Mouse (Mus musculus) MEL (cell line): ENCODE measurements around the gene Ttc24. TPM values are rescaled to one million over a fixed set of nuclear protein-coding genes. Genes with fewer than 3 reads are reported as not detected.

Source experiments
- DNase-seq: peaks from one replicate; pipeline ENCODE4 v3.0.0; 2011; ENCODE audit warnings: low read depth, low spot score
- H3K27ac ChIP-seq: 2 replicates; pipeline ENCODE4 v1.5.1; 2012; ENCODE audit warnings: low read depth, mild to moderate bottlenecking, control low read depth, low read length, moderate library complexity; ENCODE audit not compliant: control insufficient read depth
- H3K27me3 ChIP-seq, 2 experiments: fragments of 150-350 bp in 1 of 2; sonication (generic) in 1 of 2; 2 replicates each; pipeline ENCODE4 v1.6.1; 2012; ENCODE audit warnings: low read length in 2 of 2, mild to moderate bottlenecking in 2 of 2, improper control_type of control experiment in 1 of 2, moderate library complexity in 1 of 2; ENCODE audit not compliant: insufficient read depth in 2 of 2, control insufficient read depth in 1 of 2
- H3K36me3 ChIP-seq, 2 experiments: 2 replicates each; pipeline ENCODE4 v1.6.1; 2012 to 2014; ENCODE audit warnings: low read length in 2 of 2, improper control_type of control experiment in 1 of 2, inconsistent platforms in 1 of 2, mild to moderate bottlenecking in 1 of 2; ENCODE audit not compliant: insufficient read depth in 2 of 2, control insufficient read depth in 1 of 2
- H3K4me1 ChIP-seq, 2 experiments: fragments of 150-350 bp in 1 of 2; sonication (generic) in 1 of 2; 2 replicates each; pipeline ENCODE4 v1.6.1; 2012; ENCODE audit warnings: low read length in 2 of 2, improper control_type of control experiment in 1 of 2, mild to moderate bottlenecking in 1 of 2; ENCODE audit not compliant: insufficient read depth in 2 of 2, control insufficient read depth in 1 of 2
- H3K4me3 ChIP-seq, 2 experiments: fragments of 150-350 bp in 1 of 2; sonication (generic) in 1 of 2; 2 replicates each; pipeline ENCODE4 v1.5.1; 2012; ENCODE audit warnings: low read depth in 2 of 2, low read length in 2 of 2, mild to moderate bottlenecking in 2 of 2, moderate library complexity in 2 of 2, control low read depth in 1 of 2, improper control_type of control experiment in 1 of 2; ENCODE audit not compliant: control insufficient read depth in 1 of 2, insufficient read depth in 1 of 2
- H3K79me2 ChIP-seq: 2 replicates; pipeline ENCODE4 v1.6.1; 2012; ENCODE audit warnings: mild to moderate bottlenecking, low read length, moderate library complexity; ENCODE audit not compliant: control insufficient read depth, poor library complexity, insufficient read depth
- H3K9ac ChIP-seq: 2 replicates; pipeline ENCODE4 v1.6.1; 2012; ENCODE audit warnings: low read depth, mild to moderate bottlenecking, control low read depth, low read length, moderate library complexity; ENCODE audit not compliant: control insufficient read depth, poor library complexity, severe bottlenecking
- H3K9me3 ChIP-seq: fragments of 150-350 bp; sonication (generic); replicated peaks from 2 replicates; pipeline ENCODE4 v1.6.1; 2012; ENCODE audit warnings: mild to moderate bottlenecking, low read length, improper control_type of control experiment, moderate library complexity; ENCODE audit not compliant: insufficient read depth
- BHLHE40 ChIP-seq: IDR thresholded peaks from 2 replicates; pipeline ENCODE4 v1.6.1; 2012; ENCODE audit warnings: low read depth, mild to moderate bottlenecking, inconsistent platforms, low read length, improper control_type of control experiment, borderline replicate concordance
- CHD1 ChIP-seq: IDR thresholded peaks from 2 replicates; pipeline ENCODE4 v1.6.1; 2012; ENCODE audit warnings: low read depth, mild to moderate bottlenecking, inconsistent platforms, low read length, improper control_type of control experiment
- CHD2 ChIP-seq: IDR thresholded peaks from 2 replicates; pipeline ENCODE4 v1.6.1; 2011; ENCODE audit warnings: low read length, improper control_type of control experiment
- CTCF ChIP-seq, 3 experiments: IDR thresholded peaks in 2 of 3; conservative IDR thresholded peaks in 1 of 3; 2 replicates each; pipeline ENCODE4 v1.5.1; 2011 to 2012; ENCODE audit warnings: low read length in 3 of 3, low read depth in 2 of 3, mild to moderate bottlenecking in 2 of 3, improper control_type of control experiment in 1 of 3, inconsistent platforms in 1 of 3, mixed read lengths in 1 of 3, moderate library complexity in 1 of 3; ENCODE audit not compliant: control insufficient read depth in 1 of 3, insufficient read depth in 1 of 3, poor library complexity in 1 of 3, severe bottlenecking in 1 of 3
- E2F4 ChIP-seq: IDR thresholded peaks from 2 replicates; pipeline ENCODE4 v1.6.1; 2011; ENCODE audit warnings: low read depth, low read length, improper control_type of control experiment, borderline replicate concordance
- ELF1 ChIP-seq: IDR thresholded peaks from 2 replicates; pipeline ENCODE4 v1.6.1; 2014; ENCODE audit warnings: low read depth, mild to moderate bottlenecking, inconsistent platforms, low read length, improper control_type of control experiment, moderate library complexity
- GABPA ChIP-seq: IDR thresholded peaks from 2 replicates; pipeline ENCODE4 v1.6.1; 2012; ENCODE audit warnings: low read depth, mild to moderate bottlenecking, inconsistent platforms, low read length, improper control_type of control experiment, moderate library complexity
- GATA1 ChIP-seq: IDR thresholded peaks from 2 replicates; pipeline ENCODE4 v1.6.1; 2011; ENCODE audit warnings: low read depth, low read length, improper control_type of control experiment
- HCFC1 ChIP-seq: IDR thresholded peaks from 2 replicates; pipeline ENCODE4 v1.6.1; 2012; ENCODE audit warnings: low read depth, mild to moderate bottlenecking, inconsistent platforms, low read length, improper control_type of control experiment, moderate library complexity
- JUND ChIP-seq: IDR thresholded peaks from 2 replicates; pipeline ENCODE4 v1.6.1; 2011; ENCODE audit warnings: low read depth, mild to moderate bottlenecking, improper control_type of control experiment, low read length
- KAT2A ChIP-seq: conservative IDR thresholded peaks from 2 replicates; pipeline ENCODE4 v1.6.1; 2012; ENCODE audit warnings: low read depth, low read length, improper control_type of control experiment, inconsistent platforms
- MAFK ChIP-seq: IDR thresholded peaks from 2 replicates; pipeline ENCODE4 v1.6.1; 2011; ENCODE audit warnings: low read depth, mild to moderate bottlenecking, low read length, improper control_type of control experiment, borderline replicate concordance
- MAX ChIP-seq: IDR thresholded peaks from 2 replicates; pipeline ENCODE4 v1.6.1; 2011; ENCODE audit warnings: low read length, improper control_type of control experiment
- MEF2A ChIP-seq: IDR thresholded peaks from 2 replicates; pipeline ENCODE4 v1.6.1; 2014; ENCODE audit warnings: low read depth, mild to moderate bottlenecking, inconsistent platforms, low read length, improper control_type of control experiment; ENCODE audit not compliant: poor library complexity, insufficient replicate concordance, severe bottlenecking; ENCODE audit errors: extremely low read depth
- MXI1 ChIP-seq: IDR thresholded peaks from 2 replicates; pipeline ENCODE4 v1.6.1; 2011; ENCODE audit warnings: mild to moderate bottlenecking, low read depth, low read length, improper control_type of control experiment
- MYC ChIP-seq: IDR thresholded peaks from 2 replicates; pipeline ENCODE4 v1.6.1; 2011; ENCODE audit warnings: low read depth, mild to moderate bottlenecking, low read length, improper control_type of control experiment, moderate library complexity
- POLR2A ChIP-seq, 2 experiments: IDR thresholded peaks; 2 replicates each; pipeline ENCODE4 v1.6.1; 2011 to 2012; ENCODE audit warnings: low read length in 2 of 2, mild to moderate bottlenecking in 2 of 2, control low read depth in 1 of 2, improper control_type of control experiment in 1 of 2, low read depth in 1 of 2, moderate library complexity in 1 of 2; ENCODE audit not compliant: control insufficient read depth in 1 of 2, insufficient read depth in 1 of 2, poor library complexity in 1 of 2
- POLR2AphosphoS2 ChIP-seq: IDR thresholded peaks from 2 replicates; pipeline ENCODE4 v1.6.1; 2011; ENCODE audit warnings: low read length, improper control_type of control experiment
- POLR2AphosphoS5 ChIP-seq: IDR thresholded peaks from 2 replicates; pipeline ENCODE4 v1.6.1; 2012; ENCODE audit warnings: low read depth, borderline replicate concordance, mild to moderate bottlenecking, inconsistent platforms, low read length, moderate library complexity, mixed read lengths
- RCOR1 ChIP-seq: IDR thresholded peaks from 2 replicates; pipeline ENCODE4 v1.6.1; 2012; ENCODE audit warnings: low read depth, mild to moderate bottlenecking, inconsistent platforms, low read length, improper control_type of control experiment
- SIN3A ChIP-seq: IDR thresholded peaks from 2 replicates; pipeline ENCODE4 v1.6.1; 2012; ENCODE audit warnings: low read length, improper control_type of control experiment, inconsistent platforms
- SMC3 ChIP-seq: IDR thresholded peaks from 2 replicates; pipeline ENCODE4 v1.6.1; 2011; ENCODE audit warnings: low read depth, low read length, improper control_type of control experiment
- TBP ChIP-seq: IDR thresholded peaks from 2 replicates; pipeline ENCODE4 v1.8.0; 2011; ENCODE audit warnings: low read depth, low read length, improper control_type of control experiment
- TCF12 ChIP-seq: IDR thresholded peaks from 2 replicates; pipeline ENCODE4 v1.6.1; 2014; ENCODE audit warnings: low read depth, mild to moderate bottlenecking, inconsistent platforms, low read length, improper control_type of control experiment, moderate library complexity
- ZKSCAN1 ChIP-seq: IDR thresholded peaks from 2 replicates; pipeline ENCODE4 v1.6.1; 2012; ENCODE audit warnings: low read depth, mild to moderate bottlenecking, inconsistent platforms, low read length, improper control_type of control experiment, moderate library complexity
- ZMIZ1 ChIP-seq: IDR thresholded peaks from 2 replicates; pipeline ENCODE4 v1.6.1; 2012; ENCODE audit warnings: low read depth, mild to moderate bottlenecking, inconsistent platforms, low read length, improper control_type of control experiment, moderate library complexity
- ZNF384 ChIP-seq: IDR thresholded peaks from 2 replicates; pipeline ENCODE4 v1.6.1; 2012; ENCODE audit warnings: low read depth, mild to moderate bottlenecking, inconsistent platforms, low read length, improper control_type of control experiment
- polyA plus RNA-seq, 2 experiments: library from polyadenylated mRNA; stranded (reverse) in 1 of 2; unstranded in 1 of 2; fragments of >175 nt in 1 of 2; fragments of >200 nt in 1 of 2; gene quantifications; 2 replicates each; pipeline versions ENCODE4 v1.2.1 to v1.2.4; 2012; ENCODE audit warnings: low replicate concordance in 2 of 2, low read depth in 1 of 2; ENCODE audit not compliant: insufficient read length in 2 of 2, insufficient read depth in 1 of 2, missing spikeins in 1 of 2
- total RNA-seq: library from RNA; depleted of rRNA; stranded (reverse); fragments of 300-350 nt; gene quantifications from 2 replicates; pipeline ENCODE4 v1.2.3, GENCODE M21; 2012

Ttc24 gene
- total and polyA plus RNA-seq, 3 experiments: not detected

- no peaks in the 10 kb centered on the region for H3K79me2 ChIP-seq
- H3K27ac ChIP-seq: no peak overlapping the region
- no peak overlapping the region for H3K4me3 ChIP-seq
- DNase-seq: no peak
- no peak overlapping the region for H3K9ac ChIP-seq
- no peaks in the 10 kb centered on the region for H3K9me3 ChIP-seq
- TF ChIP-seq JUND (no peak), CTCF (IDR thresholded peaks at IDR 0.05 in 2 of 3, conservative IDR thresholded peaks at IDR 0.05 in 1 of 3; ENCODE audit: control insufficient read depth in 1 of 3, insufficient read depth in 1 of 3, low read depth in 2 of 3, low read length in 3 of 3, poor library complexity in 1 of 3, severe bottlenecking in 1 of 3) (no peak), CHD1 (no peak), TCF12 (no peak), ZKSCAN1 (no peak), POLR2AphosphoS2 (no peak), MYC (no peak), MAFK (no peak), RCOR1 (no peak), POLR2AphosphoS5 (no peak), ZMIZ1 (no peak), E2F4 (no peak), POLR2A (IDR thresholded peaks at IDR 0.05; ENCODE audit: control insufficient read depth in 1 of 2, insufficient read depth in 1 of 2, low read depth in 1 of 2, low read length in 2 of 2, poor library complexity in 1 of 2) (no peak), BHLHE40 (no peak), GABPA (no peak), SIN3A (no peak)
- H3K4me1 ChIP-seq: no peaks in the 10 kb centered on the region
- peaks cover 0 to 1% of the 10 kb centered on the region in 2 experiments; a peak in 2 of 4 replicates for H3K36me3 ChIP-seq
- no peaks in the 10 kb centered on the region; a peak in 1 of 4 replicates for H3K27me3 ChIP-seq
Observed at GRCm38 (mm10) chr3:88120117-88120651, 42.1 kb upstream of the Ttc24 start.

- DNase-seq: no peak
- Histone ChIP-seq H3K4me3 (no peak overlapping the region), H3K36me3 (peaks cover 0 to 3% of the 10 kb centered on the region in 2 experiments; a peak in 2 of 4 replicates), H3K4me1 (no peaks in the 10 kb centered on the region), H3K27me3 (no peaks in the 10 kb centered on the region), H3K9me3 (no peaks in the 10 kb centered on the region), H3K27ac (no peak overlapping the region), H3K79me2 (no peaks in the 10 kb centered on the region), H3K9ac (no peak overlapping the region)
- no peak for TF ChIP-seq GATA1
- TF ChIP-seq MXI1: no peak
- no peak for TF ChIP-seq SMC3
- no peak for TF ChIP-seq HCFC1
- TF ChIP-seq ZKSCAN1: no peak
- TF ChIP-seq GABPA: no peak
- TF ChIP-seq ZNF384: no peak
- no peak for TF ChIP-seq MEF2A
- TF ChIP-seq TBP: no peak
- no peak for TF ChIP-seq ELF1
- no peak for TF ChIP-seq CHD2
- no peak for TF ChIP-seq BHLHE40
- no peak for TF ChIP-seq KAT2A
- no peak for TF ChIP-seq MAFK
- TF ChIP-seq MAX: no peak
Observed at GRCm38 (mm10) chr3:88114396-88114795, 36.3 kb upstream of the Ttc24 start.
